Mouse (Mus musculus) hindlimb bud, embryonic 11.5 days (tissue): ENCODE data around the gene Fezf1.

Experiments
- DNase-seq: peaks from one replicate; pipeline ENCODE4 v3.0.0-alpha.2; 2012; ENCODE audit warnings: low read depth, low spot score; ENCODE audit errors: extremely low spot score

Gene Fezf1

DNA sequence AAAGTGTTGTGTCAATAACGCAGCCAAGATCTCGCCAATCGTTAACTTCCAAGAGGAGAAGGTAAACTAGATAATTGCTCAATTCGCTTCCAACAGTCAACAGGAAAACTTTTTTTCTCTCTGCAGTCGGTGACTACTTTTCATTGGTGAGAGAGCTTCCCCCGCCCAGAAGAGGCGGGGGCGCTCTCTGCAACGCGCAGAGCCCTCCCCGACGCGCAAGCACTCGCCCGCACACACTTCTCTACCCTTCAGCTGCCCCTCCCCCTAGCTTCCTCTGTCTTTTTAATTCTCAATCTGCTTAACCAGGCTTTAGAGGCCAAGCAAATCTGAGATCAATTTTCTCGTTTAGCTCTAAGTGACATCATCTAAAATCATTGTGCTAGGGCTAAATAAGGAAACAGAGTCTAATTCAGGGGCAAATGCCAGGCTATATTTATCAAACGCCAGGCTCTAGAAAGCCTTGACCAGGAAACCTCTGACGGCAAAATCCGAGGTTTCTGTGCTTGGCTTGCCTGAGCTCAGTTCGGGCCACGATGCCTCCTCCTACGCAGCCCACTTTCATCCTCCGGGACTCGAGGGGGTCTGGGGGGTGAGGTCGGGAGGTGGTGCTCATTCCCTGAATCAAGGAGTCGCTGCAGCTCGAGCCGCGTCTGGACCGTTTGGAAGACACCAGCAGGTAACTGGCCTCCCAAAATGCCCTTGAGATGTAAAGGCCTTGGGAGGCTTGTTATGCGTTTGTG lies at the start of gene Fezf1:
TSS of gene Fezf1 (minus strand) at position 50 of the 740 bp plus-strand sequence.
- DNase-seq = no peak

DNA sequence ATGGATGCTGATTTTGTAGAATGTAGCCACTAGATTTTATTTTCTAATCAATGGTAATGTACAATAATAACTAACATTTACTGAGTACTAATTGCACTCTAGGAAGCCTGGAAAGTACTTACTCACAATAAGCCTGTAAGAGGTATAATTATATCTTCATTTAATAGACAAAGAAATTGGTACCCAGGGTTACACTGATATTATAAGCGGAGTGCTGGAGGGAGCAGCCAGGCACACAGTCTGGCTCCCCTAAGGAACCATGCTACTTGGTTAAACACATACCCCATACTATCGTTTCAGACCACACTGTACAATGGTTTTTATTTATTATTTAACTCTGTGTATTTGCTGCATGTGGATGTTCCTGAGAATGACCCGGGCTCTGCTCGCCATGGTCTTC lies 46.5 kb upstream of the Fezf1 start:
- no peak for DNase-seq

DNA sequence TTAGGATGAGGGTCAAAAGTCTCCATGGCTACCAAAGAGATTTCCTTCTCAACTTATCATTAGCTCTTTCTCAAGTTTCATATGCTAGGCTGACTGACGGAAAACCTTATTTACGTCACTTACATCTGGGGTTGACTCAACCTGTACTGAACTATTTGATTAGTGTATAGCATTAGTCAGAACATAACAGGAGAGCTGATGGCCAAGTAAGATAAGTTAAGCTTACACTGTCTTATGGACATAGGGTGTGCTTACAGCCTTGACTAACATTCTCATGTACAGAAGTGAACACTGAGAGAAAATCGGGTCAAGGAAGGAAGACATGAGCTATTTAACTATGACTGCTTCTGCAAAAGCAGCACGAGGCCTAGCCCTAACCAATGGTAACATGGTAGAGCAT lies 40.6 kb upstream of the Fezf1 start:
- no peak for DNase-seq

DNA sequence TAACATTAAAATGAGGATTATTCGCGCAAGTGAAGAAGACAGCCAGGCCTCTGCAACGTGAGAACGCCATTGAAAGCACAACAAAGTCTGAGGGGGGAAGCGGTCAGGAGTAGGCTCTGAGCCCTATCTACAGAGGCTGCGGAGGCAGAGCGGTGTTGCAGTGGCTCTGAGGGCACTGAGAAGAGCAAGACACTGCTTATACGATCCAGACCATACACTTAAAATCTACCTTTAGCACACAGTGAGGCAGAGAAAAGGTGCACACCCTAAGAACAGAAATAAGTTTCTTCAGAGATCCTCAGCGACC lies 33.3 kb upstream of the Fezf1 start:
- DNase-seq = no peak

DNA sequence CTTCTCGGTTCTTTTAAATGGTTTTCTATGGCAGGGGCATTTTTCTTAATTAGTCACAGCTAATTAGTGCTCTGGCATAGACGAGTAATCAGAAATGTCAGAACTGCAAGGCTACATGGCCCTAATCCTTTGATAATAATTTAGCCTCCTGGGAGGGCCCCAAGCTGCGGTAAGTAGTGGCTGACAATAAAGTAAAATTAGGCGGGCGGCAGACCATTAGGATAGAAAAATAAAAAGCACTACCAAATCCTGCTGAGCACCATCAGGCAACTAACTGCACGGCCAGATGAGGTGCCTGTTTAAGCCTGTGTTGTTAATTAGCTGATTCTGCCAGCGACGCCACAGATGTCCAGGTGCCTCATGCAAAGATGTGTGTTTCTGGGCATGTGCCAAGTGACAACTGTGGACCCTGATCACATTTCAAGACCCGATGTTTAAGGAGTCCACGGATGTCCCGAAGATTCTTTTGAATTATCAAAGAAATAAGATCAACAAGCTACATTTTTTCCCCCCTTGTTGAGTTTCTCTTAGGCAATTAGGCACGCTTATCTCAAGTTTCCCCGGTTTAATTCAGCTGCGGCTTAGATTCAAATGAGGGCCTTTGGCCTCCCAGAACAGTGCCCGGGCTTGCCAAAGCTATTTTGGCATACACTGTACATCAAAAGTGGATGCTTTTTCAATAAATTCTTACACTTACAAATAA lies 32.8 kb upstream of the Fezf1 start:
- no peak for DNase-seq

DNA sequence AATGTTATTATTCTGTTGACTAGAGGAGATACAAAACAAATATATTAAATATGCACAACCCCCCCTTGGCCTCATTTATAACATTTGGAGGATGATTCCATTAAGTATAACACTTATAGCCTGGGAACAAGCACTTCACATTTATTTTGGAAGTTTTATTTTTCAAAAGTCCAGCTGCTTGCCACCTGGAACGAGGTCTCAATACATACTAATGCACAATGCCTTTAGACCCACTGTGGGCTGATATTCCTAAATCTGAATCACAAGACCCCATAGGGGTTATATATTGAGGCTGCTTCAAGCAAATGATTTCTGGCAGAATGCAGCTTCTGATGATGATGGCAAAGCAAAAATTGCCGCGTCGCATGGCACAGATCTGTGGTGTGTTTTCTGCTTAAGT lies 25.3 kb upstream of the Fezf1 start:
- DNase-seq = no peak

DNA sequence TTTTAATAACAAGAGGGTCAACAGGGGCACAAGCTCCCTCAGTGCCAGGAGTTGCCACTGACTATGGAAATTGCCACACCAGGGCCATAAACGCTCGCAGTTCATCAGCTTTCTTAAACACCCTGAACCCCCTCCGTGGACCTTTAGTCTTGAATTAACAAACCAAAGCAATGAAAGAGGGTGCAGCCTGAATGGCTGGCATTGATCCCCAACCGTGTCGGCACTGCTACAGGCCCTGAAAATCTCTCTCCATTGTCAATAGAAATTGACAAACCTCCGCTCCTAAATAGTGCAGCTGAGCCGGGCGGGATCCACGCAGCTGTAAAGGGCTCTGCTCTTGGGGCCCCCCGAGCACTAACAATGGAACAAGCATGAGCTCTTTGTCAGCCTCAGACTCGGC lies 24.8 kb upstream of the Fezf1 start:
- DNase-seq = no peak

DNA sequence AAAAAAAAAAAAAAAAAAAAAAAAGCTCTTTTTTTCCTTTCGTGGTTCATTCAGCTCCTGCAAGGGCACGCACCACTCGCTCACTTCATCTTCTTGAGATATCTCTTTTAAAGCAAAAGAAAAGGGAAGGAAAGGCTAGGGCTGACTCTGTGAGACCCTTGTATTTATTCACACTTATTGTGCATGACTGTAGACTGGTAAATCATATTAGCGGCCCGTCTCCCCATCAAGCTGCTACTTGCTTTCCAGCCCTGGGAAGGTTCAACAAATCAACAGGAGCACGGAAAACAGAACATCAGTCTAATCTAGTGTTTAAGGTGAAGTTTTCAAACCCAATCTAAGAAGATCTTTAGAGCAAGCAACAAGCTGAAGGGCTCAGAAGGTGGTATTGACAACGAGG lies 24.4 kb upstream of the Fezf1 start:
- DNase-seq = no peak

DNA sequence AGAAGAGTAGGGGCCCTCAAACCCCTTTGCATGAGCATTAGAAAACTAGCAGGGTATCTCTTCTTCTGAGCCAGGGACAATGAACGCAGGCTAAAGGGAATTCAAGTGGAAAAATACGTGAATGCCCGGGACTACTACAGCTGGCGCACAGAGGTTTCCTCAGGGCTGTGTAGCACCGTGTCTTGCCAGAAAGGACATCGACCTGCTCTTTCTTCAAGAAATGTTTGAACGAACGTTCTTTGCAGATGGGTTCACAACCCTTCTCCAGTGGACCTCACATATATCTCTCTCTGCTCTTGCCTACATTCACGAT lies 12.5 kb upstream of the Fezf1 start:
- DNase-seq = no peak

DNA sequence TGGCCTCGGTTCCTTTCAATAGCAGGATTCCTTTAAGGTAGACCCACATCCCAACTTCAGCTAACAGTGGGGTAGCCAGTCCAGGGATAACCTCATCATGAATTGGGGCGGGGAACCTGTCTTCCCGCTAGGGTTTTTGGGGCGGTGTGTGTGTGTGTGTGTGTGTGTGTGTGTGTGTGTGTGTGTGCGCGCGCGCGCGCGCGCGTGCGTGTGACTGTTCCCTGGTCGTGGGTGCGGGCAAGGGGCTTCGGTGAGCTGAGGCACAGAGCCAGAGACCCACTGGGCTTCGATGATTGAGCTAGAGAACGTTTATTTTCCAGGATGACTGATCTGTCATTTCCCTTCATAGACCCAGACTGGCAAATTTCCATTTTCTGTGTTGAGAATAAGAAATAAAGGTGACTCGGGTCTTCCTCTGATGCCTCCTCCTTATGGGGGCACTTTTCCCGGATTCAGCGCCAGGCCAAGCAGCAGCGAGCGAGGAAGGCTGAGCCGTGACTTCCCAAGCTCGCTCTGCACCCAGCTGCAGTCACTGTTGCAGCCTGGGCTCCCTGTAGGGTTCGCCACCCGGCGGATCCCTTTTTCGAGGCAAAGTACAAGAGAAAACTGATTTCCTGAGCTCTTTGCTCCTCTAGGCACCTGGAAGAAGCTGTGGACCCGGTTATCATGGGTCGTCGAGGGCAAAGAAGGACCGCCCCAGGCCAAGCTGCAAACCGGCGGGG lies 12.0 kb upstream of the Fezf1 start:
- no peak for DNase-seq

DNA sequence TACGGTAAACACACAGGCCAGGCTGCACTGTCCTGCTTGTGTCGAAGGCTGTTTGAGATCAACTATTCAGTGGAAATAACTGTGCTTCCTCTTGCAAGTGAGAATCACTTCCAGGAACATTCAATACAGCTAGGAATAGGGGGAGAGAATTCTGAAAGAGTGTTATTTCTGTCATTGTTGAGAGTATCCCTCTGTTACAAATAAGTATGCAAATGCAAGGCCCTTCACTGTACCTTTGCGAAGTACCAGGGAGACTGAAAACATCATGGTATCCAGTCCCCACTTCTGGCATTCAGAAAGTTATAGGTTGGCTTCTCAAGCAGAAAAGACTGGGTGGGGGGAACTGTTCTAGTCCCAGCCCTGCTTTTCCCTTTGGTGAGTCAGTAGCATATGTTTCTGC lies 9.8 kb upstream of the Fezf1 start:
- no peak for DNase-seq

DNA sequence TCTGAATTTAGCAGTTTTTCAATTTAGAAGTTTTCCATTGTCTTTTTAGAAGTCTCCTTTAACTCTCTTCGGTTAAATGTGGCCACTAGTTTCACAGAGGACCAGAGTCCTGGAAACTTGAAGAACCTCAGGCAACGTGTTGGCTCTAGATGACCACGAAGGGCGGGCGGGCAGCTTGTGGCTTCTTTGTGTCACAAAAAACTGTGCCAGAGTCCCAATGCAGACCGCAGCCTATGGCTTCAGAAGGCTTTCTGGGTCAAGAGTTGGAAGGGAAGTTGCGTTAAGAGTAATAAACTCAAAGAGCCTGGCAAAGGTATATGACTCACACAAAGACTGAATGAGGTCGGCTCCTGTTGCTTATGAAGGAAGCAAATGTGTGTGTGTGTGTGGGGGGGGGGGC lies 7.0 kb upstream of the Fezf1 start:
- no peak for DNase-seq

DNA sequence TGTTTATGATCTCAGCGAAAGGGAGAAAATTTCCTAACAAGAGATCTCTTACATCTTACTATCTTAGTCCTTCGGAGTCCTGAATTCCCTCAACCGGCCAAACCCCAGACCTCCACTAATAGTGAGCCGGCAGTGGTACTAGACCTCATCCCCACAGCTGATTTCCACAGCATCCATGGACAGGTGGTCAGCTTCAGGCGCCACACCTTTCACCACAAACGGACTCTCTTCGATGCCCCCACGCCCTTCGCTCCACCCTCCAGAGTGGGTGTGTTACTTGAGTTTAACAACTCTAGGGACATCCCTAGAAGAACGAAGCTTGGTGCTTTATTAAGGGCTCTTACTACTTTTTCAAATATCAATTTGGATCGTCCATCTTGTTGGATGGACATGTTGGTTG lies 6.5 kb upstream of the Fezf1 start:
- DNase-seq = no peak

DNA sequence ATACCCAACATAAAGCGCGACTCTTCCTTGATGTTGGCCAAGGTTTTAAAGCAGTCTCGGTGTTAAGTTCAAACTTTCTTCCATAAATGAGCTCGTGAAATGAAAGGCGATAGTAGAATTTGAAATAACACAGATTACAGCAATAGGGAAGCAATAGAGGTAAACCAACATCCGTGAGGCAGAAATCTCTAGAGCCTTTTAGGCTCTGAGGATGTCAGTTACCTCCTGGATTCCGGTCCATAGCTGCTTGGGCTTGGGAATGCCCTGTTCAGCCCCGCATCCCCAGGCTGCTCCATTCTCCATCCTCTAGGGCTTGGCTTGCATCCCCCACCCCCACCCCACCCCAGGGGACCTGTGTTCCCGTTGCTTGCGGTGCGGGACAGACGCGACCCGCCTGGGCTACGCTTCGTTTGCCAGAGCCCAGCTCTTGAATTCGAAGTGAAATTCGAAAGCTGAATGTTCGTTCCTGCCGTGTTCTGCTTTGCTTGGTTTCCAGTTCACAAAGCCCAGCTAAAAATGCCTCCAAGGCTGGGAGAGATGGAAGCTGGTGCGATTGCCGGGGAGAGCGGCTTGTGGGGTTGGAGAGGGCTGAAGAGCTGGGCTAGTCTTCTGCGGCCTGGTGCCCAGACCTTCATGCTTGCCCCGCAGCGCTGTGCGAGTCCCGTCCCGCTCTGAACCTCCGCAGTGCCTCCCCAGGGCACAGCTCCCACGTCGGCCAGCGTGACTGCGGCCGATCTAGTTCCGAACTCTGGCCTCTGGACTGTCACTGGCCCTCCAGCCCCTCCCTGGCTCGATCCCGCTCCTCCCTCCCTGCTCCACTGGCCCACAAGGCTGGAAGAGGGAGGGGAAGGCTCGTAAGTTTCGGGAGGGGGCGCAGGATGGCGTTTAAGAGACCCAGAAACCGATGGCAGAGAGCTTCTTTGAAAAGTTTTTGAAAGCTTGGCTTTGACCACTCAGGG lies 5.5 kb upstream of the Fezf1 start:
- DNase-seq = no peak

DNA sequence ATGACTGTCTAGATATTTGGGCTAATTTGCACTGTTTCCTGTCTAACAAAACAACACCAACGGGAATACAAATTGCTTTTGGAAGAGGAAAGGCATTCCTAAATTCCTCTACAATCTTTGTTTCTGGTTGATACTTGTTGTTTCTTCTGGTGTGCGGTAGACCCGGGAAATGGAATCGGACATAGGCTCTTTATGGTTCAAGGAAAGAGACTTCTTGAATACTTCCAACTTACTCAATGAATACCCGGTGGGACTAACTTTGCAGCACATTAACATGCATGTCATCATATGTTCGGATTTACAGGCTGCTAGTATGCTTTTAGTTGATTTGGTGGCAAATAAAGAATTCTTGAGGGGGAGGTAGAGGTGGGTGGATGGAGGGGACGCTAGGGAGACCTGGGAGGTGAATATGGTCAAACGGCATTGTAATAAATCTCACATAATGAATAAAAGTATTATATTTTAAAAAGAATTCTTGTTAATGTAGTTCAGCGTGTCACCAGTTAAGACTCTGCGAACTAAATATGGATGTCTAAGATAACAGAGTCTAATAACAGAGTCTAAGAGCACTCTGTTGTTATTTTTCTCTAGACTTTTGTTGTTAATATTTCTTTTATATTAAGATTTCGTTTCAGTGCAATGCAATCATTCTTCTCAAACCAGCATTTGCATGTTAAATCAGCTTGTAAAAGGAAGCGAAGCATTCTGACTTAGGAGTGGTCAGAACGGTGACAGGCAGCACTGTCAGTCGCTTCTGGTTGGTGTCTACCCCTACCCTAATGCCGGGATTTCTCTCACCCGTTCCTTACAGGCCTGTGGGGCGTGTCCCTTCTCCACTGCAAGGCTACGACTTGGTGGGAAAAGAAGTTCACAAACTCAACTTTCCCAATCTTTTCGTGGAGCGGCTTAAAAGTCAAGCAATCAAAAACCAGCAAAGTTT lies 4.3 kb upstream of the Fezf1 start:
- DNase-seq = no peak

DNA sequence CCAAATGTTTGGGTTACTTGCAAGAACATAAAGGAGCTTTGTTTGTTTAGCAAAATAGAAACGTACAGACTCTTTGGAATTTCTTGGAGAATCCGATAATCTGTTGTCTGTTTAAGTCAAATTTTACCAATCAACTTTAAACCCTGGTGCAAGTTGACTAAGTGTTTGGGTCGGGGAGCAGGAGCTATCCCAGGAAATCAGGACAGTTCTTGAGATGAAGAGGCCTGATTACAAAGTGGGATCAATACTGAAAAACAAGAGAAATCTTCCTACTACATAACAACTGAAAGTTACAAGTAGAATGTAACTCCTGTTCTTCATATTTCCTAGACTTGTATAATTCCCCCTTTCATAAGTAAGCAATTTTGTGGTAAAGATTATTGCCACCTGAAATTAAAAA lies 3.3 kb upstream of the Fezf1 start:
- no peak for DNase-seq

DNA sequence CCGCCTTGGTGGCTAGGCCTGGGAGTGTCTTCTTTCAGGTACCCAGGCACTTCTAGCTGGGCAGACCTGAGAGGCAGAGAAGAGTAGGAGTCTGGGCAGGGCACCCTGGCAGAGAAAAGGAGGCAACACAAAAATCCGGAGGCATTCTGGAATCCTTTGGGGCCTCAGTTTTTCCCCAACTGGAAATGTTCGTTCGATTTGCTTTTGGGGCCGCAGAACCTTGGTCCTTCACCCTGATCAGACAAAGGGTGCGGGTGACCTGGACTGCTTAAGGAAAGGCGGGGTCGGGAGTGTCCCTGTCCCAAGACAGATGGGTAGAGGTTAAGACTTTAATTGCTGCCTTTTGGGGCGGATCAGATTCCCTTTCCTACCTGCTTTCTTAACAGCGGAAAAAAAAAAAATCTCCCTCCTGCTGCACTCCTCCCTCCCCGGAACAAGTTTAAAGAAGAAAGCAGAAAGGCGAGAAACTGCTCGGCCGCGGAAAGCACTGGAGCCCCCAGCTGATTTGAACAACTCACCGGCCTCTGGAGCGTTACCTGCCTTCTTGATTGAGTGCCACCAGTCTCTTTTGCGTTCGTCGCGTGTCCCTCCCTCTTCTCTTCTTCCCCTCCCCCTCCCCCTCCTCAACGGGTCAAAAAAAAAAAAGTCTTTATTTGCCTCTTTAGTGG lies 2.3 kb upstream of the Fezf1 start:
- DNase-seq = no peak

DNA sequence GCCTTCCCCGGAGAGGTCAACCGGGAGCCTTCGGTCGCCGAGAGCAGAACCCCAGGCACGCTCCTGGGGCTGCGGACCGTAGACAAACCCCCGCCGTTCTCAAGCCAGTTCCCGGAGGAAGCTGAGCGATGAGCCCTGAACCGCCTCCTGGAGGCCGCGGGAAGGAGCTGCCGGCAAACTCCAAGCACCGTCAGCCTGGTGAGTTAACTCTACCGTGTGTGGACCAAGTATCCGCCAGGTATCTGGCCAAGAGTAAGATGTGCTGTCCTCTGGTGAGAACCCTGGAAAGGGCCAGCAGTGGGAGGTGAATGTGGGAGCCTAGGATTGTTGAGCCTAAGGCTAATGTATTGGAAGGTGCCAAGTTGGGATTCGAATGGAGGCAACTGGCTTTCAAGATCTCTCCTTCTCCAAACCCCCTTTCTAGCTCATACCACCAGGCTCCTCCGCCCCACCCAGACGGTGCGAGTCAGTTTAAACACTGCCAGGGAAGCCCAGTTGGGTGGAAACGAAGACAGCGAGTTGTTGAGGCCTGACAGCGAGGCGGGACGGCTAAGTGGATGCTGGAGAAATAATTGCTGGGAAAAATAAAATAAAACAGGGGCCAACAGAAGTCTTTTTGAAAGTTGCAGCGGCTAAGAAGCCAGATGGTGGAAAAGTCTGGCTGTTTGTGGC lies 1.6 kb upstream of the Fezf1 start:
- no peak for DNase-seq

DNA sequence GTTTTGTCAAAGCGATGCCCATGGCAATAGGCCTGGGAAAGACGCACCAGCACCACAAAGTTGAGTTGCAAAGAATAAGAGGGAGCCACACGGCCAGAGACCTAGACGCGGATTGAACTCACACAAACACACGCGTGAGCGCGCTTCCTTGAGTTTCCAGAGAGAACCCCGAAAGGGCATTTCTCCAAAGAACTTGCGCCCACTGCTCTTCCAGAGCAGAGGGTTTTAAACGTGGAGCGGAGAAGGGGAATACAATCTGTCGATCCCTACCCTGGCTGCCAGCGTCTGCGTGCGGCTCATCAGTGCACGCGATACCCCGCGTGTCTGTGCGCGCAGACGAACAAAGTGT lies 865 bp upstream of the Fezf1 start:
- DNase-seq = no peak
